Mouse (Mus musculus): ENCODE data around the gene Ccl21b.
"Not testable (repeated sequence)": the region's sequence is repeated elsewhere in the genome, so short reads cannot be mapped to it uniquely, and the experiment has no call there.

Ccl21b gene

DNA sequence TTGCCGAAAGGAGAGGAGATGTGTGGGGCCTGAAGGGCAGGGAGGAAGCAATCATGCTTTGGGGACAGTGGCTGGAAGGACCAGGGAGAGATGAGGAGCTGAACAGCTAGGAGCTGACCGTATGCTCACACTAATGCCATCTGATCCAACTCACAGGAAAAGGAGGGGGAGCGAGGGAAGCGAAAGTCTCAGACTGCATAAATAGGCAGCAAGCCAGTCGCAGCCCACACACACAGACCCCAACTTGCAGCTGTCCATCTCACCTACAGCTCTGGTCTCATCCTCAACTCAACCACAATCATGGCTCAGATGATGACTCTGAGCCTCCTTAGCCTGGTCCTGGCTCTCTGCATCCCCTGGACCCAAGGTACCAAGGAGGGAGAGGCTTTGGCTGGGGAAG, at the start of gene Ccl21b:
TSS of gene Ccl21b (plus strand) at position 301 of the 400 bp plus-strand sequence.
- not testable (repeated sequence) for DNase-seq

DNA sequence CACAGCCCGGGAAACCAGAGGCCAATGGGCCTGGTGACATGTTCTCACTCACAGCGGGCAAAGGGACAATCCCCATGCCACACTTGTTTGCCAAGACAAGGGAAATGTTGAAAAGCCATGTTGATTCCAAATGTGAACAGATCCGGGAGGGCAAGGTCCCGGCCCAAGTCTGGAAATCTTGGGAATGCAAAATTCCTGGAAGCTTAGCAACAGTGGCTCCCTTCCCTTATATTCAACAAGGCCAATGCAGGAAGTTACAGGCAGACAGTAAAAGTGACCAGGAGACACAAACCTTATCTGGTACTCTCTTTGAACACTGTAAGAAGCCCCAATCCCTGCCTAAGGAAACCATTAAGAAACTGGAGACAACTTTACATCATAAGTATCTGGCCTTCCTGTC, 15.2 kb upstream of the Ccl21b start, which contains the start of gene Gm10600:
TSS of gene Gm10600 (plus strand) at position 301 of the 400 bp plus-strand sequence.
- not testable (repeated sequence) for DNase-seq

DNA sequence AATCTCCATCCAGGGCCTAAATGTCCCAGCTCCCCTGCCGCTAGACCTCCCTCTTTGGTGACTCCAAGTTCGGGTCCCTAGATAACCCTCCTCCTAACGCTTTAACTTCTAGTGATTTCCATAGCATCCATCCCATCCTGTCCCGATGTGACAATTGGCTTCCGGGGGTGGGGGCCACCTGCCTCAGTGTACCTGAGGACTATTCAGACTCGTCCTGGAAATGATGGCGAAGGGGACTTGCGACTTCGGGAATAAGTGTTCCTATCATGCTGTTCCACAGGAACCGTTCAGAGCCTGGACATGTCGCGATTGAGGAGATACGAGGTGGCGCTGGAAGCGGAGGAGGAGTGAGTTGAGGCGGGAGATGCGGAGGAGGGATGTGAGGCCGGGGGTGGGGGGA, 38.4 kb downstream of the Ccl21b start, which contains the start of gene Gm21953:
TSS of gene Gm21953 (plus strand) at position 301 of the 400 bp plus-strand sequence.
- DNase-seq = not testable (repeated sequence)

Measured in cerebellum, postnatal 25 days (tissue).